Mouse (Mus musculus) lung, postnatal 0 days (tissue): ENCODE measurements around the gene Csf1.

Source experiments
- CTCF ChIP-seq: IDR thresholded peaks from 2 replicates; pipeline ENCODE4 v1.5.1; 2016; ENCODE audit warnings: antibody characterized with exemption, mild to moderate bottlenecking
- EP300 ChIP-seq: IDR thresholded peaks from 2 replicates; pipeline ENCODE4 v1.6.1; 2016; ENCODE audit warnings: antibody characterized with exemption, mild to moderate bottlenecking, control low read depth

DNA sequence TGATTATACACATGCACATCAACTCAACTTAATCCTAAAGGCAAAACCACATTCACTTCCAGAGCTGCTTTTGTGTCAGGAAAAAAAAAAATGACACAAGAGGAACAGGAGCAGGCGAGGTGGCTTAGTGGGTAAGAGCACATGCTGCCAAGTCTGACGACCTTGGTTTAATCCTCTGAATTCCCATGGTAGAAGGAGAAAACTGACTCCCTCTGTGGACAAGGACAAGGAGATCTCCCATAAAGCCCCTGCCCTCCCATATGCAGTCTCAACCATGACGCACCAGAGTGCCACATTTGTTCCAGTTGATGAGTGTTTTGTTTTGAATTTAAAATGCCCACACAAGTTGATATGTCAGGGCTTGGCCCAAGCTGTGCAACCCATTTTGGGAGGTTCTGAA lies 51.1 kb downstream of the Csf1 start:
- TF ChIP-seq CTCF (no peak), EP300 (no peak)
